Mouse (Mus musculus): ENCODE measurements around the gene Hist1h4i. TPM values are rescaled to one million over a fixed set of nuclear protein-coding genes. Genes with fewer than 3 reads are reported as not detected.

Hist1h4i gene
- polyA plus RNA-seq, 1 experiment from 2014 or later, result 6.8 TPM

DNA sequence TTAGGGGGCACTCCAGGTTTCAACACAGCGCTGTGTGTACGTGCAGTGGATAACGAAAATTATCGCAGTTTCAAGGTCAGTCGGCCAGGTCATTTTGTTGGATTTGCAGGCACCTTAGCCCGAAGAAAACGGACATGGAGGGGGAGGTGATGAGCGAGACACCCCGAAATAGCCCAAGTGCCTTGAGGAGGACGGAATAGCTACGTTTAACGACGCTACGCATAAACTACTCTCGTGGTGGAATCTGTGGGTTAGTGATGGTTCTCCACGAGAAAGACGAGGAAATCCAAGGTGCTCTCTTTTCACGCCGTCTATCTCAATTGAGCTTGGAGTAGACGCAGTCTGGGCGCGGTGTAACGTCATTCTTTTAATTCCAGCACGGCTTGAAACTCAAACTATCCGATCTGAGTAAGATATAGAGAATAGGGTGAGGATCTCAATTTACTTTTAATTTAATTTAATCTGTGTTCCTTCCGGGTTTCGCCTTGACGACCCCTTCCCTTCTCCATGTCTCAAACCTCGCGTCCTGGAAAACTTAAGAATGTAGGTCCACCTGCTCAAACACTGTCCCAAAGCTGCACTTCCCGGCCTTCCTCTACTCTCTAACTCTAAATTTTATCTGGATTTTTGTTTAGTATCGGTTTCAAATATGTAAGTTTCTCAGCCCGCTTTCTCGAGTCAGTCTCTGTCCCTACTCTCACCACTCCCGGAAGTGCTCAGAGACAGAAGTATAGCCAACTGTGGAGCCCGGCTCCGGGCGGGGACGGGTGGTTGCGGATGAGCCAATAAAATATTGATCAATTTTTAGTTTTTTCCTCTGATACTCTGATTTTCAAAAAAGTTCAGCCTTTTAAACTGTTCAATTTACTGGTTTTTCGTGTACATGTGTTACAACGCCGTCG lies 21.0 kb downstream of the Hist1h4i start:
- peak; percentile 41 for DNase-seq
- peaks cover 59% of the 10 kb centered on the region for H3K27me3 ChIP-seq (ENCODE audit: control insufficient read depth, insufficient read depth, low read length)

DNA sequence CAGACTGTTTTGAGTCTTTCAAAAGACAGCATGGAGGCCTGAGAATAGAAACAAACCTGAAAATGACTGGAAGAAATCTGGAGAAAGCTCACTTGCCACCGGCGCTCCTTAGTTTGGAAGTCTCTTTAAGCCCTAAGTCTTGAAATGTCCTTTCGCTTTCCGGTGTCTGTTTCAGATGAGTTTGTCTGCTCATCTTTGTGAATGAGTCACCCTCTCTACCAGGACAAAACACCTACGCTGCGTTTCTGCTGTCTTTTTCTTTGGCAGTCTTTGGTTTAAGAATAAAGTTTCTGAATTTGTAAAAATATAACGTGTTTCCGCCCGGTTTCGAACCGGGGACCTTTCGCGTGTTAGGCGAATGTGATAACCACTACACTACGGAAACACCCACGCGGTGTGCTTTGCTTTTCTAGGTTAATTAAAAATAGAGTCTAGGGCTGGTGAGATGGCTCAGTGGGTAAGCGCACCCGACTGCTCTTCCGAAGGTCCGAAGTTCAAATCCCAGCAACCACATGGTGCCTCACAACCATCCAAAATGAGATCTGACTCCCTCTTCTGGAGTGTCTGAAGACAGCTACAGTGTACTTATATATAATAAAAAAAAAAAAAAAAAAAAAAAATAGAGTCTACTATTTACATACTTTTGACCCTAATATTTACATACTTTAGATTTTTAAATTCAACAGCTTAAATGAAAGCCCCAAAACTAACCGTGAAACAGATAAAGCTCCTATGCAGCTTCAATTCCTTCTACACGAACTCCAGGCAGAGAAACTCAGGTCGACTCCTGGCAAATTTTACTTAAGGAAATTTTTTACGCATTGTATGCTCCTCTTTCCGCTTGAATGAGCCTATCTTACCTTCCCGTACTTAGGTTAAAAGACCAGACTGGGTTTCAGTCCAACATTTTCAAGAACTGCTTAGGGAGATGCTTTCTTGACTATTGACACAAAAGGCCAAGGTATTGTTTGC lies 25.4 kb downstream of the Hist1h4i start:
- 16% methylated on average over 27 of the region's 27 CpGs for WGBS
- Histone ChIP-seq H3K4me3 (replicated peaks; ENCODE audit: low read depth, low read length) (no peak overlapping the region), H3K9me3 (ENCODE audit: control insufficient read depth, low read length) (0 out of 2 replicates have a peak, but pooled peaks cover 3% of the 10 kb centered on the region), H3K9ac (replicated peaks; ENCODE audit: low read length) (no peak overlapping the region), H3K27ac (replicated peaks; ENCODE audit: low read depth, low read length) (no peak overlapping the region), H3K36me3 (ENCODE audit: control insufficient read depth, insufficient read depth, low read length) (no peaks in the 10 kb centered on the region), H3K27me3 (ENCODE audit: control insufficient read depth, insufficient read depth, low read length) (peaks cover 85% of the 10 kb centered on the region), H3K4me2 (ENCODE audit: low read length) (no peak overlapping the region), H3K4me1 (ENCODE audit: control insufficient read depth, insufficient read depth, low read length) (peaks cover 6% of the 10 kb centered on the region; the same call in 1 of the 2 replicates)
- ATAC-seq (ENCODE audit: low FRiP score, low TSS enrichment), result no peak
- DNase-seq, result peak; percentile 79

More for the DNA sequence above, 21.0 kb downstream of the Hist1h4i start:
- peaks cover 6% of the 10 kb centered on the region; the same call in 1 of the 2 replicates for H3K4me1 ChIP-seq (ENCODE audit: control insufficient read depth, insufficient read depth, low read length)
- no peak overlapping the region for H3K27ac ChIP-seq (replicated peaks; ENCODE audit: low read depth, low read length)
- WGBS, result under 1% methylated on average over 44 of the region's 44 CpGs
- H3K4me2 ChIP-seq (ENCODE audit: low read length), result peak overlapping the region; percentile 58
- 0 out of 2 replicates have a peak, but pooled peaks cover 1% of the 10 kb centered on the region for H3K9me3 ChIP-seq (ENCODE audit: control insufficient read depth, low read length)
- 0 out of 2 replicates have a peak overlapping the region, but pooled peaks have one; percentile 21 for H3K9ac ChIP-seq (replicated peaks; ENCODE audit: low read length)
- peak overlapping the region; percentile 33 for H3K4me3 ChIP-seq (replicated peaks; ENCODE audit: low read depth, low read length)
- H3K36me3 ChIP-seq (ENCODE audit: control insufficient read depth, insufficient read depth, low read length), result no peaks in the 10 kb centered on the region
- ATAC-seq (ENCODE audit: low FRiP score, low TSS enrichment), result no peak

DNA sequence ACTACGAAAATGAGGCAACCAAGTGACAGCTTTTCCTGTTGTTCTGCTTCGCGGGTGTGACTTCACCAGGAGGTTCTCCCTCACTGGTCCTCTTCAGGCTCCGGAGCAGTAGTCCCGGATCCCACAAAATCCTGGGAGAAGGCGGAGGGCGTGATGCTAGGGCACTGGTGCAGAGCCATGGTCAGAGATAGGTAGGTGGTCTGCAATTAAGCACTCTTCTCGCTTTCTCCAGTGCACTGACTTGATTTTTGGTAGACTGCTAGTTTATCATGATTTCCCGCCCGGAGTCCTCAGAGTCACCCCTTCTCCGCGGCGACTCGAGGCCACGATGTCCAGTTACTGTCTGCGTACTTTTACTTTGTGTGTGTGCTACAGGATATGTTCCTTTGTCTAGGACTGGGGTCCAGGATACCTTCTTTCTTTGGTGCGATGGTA lies 26.7 kb downstream of the Hist1h4i start:
- Histone ChIP-seq H3K27me3 (ENCODE audit: control insufficient read depth, insufficient read depth, low read length) (peaks cover 86% of the 10 kb centered on the region), H3K36me3 (ENCODE audit: control insufficient read depth, insufficient read depth, low read length) (no peaks in the 10 kb centered on the region), H3K9me3 (ENCODE audit: control insufficient read depth, low read length) (0 out of 2 replicates have a peak, but pooled peaks cover 3% of the 10 kb centered on the region), H3K27ac (replicated peaks; ENCODE audit: low read depth, low read length) (no peak overlapping the region), H3K9ac (replicated peaks; ENCODE audit: low read length) (no peak overlapping the region), H3K4me2 (ENCODE audit: low read length) (0 out of 2 replicates have a peak overlapping the region, but pooled peaks have one; percentile 2), H3K4me1 (ENCODE audit: control insufficient read depth, insufficient read depth, low read length) (no peaks in the 10 kb centered on the region), H3K4me3 (replicated peaks; ENCODE audit: low read depth, low read length) (no peak overlapping the region)
- DNase-seq, result no peak
- 17% methylated on average over 17 of the region's 17 CpGs for WGBS
- ATAC-seq (ENCODE audit: low FRiP score, low TSS enrichment), result no peak

DNA sequence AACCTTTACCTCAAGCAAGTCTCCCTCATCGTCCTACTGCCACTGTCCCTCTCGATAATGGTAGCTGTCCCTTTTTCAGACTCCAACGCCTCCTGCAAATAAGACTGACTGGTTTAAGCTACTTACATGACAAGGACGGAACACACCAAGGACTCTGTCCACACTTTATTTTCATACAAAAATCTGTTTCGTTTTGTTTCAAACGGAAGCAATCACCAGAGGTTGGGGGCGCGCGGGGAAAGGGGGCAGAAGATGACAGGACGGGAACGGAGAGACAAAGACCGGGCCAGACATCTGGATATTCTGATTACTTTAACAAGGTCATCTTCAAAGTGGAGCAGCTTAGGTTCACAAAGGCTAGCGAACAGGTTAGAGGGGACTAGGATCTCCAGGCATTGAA lies 27.4 kb downstream of the Hist1h4i start:
- H3K4me2 ChIP-seq (ENCODE audit: low read length), result no peak overlapping the region
- WGBS, result 18% methylated on average over 13 of the region's 13 CpGs
- ATAC-seq (ENCODE audit: low FRiP score, low TSS enrichment), result no peak

DNA sequence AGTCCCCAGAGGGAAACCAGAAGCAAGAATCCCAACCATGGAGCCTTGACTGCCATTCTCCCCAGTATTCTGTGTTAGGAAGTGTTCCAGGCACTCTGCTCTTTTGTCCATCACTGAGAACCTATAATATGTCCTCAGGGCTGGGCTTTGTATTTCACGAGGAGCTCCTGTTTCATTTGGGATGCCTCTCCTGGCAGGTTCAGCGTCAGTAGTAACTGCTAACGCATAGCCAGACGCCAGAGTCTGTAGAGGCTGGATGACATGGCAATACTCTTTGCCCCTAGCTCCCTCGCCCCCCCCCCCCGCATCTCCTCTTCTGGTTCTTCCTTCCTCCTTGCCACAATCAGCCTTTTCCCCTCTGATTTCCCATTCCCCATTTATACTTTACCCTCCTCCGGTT lies 31.5 kb downstream of the Hist1h4i start, which contains the start of gene Prss16:
Gene Prss16 (minus strand): TSS at position 101 of the 400 bp plus-strand sequence.
- WGBS, result 41% methylated on average over 7 of the region's 7 CpGs
- ATAC-seq (ENCODE audit: low FRiP score, low TSS enrichment) (no peak), DNase-seq (no peak)
- H3K4me2 ChIP-seq (ENCODE audit: low read length), result no peak within 1 kb of the TSS
- no peaks in the 10 kb centered on the region for H3K9me3 ChIP-seq (ENCODE audit: control insufficient read depth, low read length)
- H3K27ac ChIP-seq (replicated peaks; ENCODE audit: low read depth, low read length), result no peak within 1 kb of the TSS
- no peaks in the 10 kb centered on the region for H3K36me3 ChIP-seq (ENCODE audit: control insufficient read depth, insufficient read depth, low read length)
- H3K4me3 ChIP-seq (replicated peaks; ENCODE audit: low read depth, low read length), result no peak within 1 kb of the TSS
- peaks cover 93% of the 10 kb centered on the region for H3K27me3 ChIP-seq (ENCODE audit: control insufficient read depth, insufficient read depth, low read length)
- no peak within 1 kb of the TSS for H3K9ac ChIP-seq (replicated peaks; ENCODE audit: low read length)
- peaks cover 15% of the 10 kb centered on the region; the same call in 1 of the 2 replicates for H3K4me1 ChIP-seq (ENCODE audit: control insufficient read depth, insufficient read depth, low read length)

More for the DNA sequence above, 27.4 kb downstream of the Hist1h4i start:
- H3K4me3 ChIP-seq (replicated peaks; ENCODE audit: low read depth, low read length), result no peak overlapping the region
- no peak overlapping the region for H3K27ac ChIP-seq (replicated peaks; ENCODE audit: low read depth, low read length)
- H3K9me3 ChIP-seq (ENCODE audit: control insufficient read depth, low read length), result 0 out of 2 replicates have a peak, but pooled peaks cover 3% of the 10 kb centered on the region
- H3K9ac ChIP-seq (replicated peaks; ENCODE audit: low read length), result no peak overlapping the region
- DNase-seq, result no peak
- peaks cover 86% of the 10 kb centered on the region for H3K27me3 ChIP-seq (ENCODE audit: control insufficient read depth, insufficient read depth, low read length)
- H3K4me1 ChIP-seq (ENCODE audit: control insufficient read depth, insufficient read depth, low read length), result no peaks in the 10 kb centered on the region
- no peaks in the 10 kb centered on the region for H3K36me3 ChIP-seq (ENCODE audit: control insufficient read depth, insufficient read depth, low read length)

DNA sequence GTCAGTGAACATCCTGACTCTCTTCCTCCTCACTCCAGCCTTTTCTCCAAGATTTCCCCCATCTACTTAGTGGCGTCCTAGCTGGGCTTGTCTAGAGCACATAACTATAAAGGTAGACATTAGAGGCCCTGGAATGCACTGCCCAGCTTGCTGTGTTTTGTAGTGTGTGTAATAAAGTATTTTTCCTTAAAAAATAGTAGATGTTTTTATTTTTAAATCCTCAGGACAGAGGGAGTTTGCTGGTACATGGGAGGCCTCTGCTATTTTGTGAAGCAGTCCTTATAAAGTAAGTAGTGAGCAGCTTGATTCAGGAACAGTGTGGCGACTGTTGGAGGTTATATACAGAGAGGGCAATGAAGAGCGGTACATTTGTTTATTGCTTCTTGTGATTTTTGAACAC lies 32.5 kb downstream of the Hist1h4i start:
- no peak for ATAC-seq (ENCODE audit: low FRiP score, low TSS enrichment)
- Histone ChIP-seq H3K9ac (replicated peaks; ENCODE audit: low read length) (no peak overlapping the region), H3K4me1 (ENCODE audit: control insufficient read depth, insufficient read depth, low read length) (peaks cover 15% of the 10 kb centered on the region; the same call in 1 of the 2 replicates), H3K9me3 (ENCODE audit: control insufficient read depth, low read length) (no peaks in the 10 kb centered on the region), H3K27ac (replicated peaks; ENCODE audit: low read depth, low read length) (no peak overlapping the region), H3K27me3 (ENCODE audit: control insufficient read depth, insufficient read depth, low read length) (peaks cover 93% of the 10 kb centered on the region), H3K36me3 (ENCODE audit: control insufficient read depth, insufficient read depth, low read length) (no peaks in the 10 kb centered on the region), H3K4me3 (replicated peaks; ENCODE audit: low read depth, low read length) (no peak overlapping the region), H3K4me2 (ENCODE audit: low read length) (no peak overlapping the region)
- WGBS, result 77% methylated on average over 3 of the region's 3 CpGs
- DNase-seq, result no peak

DNA sequence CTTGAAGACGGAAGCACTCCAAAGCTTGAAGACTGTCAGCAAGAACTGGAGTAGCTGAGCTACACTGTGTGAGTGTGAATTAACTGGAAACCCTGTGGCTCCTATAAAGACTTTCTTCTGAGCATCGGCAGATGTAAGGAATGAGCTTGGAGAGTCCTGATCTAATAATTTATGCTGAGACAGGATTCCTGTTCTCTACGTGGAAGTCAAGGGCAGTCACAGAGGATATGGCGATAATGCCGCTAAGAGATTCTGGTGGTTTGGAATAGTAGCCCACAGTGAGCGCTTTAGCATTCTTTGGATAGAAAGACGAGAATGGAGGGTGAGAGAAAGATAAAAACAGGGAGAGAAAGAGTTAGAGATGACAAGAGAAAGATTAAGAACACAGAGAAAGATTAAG lies 33.3 kb downstream of the Hist1h4i start:
- Histone ChIP-seq H3K27me3 (ENCODE audit: control insufficient read depth, insufficient read depth, low read length) (peaks cover 95% of the 10 kb centered on the region), H3K4me2 (ENCODE audit: low read length) (no peak overlapping the region), H3K36me3 (ENCODE audit: control insufficient read depth, insufficient read depth, low read length) (no peaks in the 10 kb centered on the region), H3K27ac (replicated peaks; ENCODE audit: low read depth, low read length) (no peak overlapping the region), H3K4me1 (ENCODE audit: control insufficient read depth, insufficient read depth, low read length) (peaks cover 15% of the 10 kb centered on the region; the same call in 1 of the 2 replicates), H3K9me3 (ENCODE audit: control insufficient read depth, low read length) (no peaks in the 10 kb centered on the region), H3K4me3 (replicated peaks; ENCODE audit: low read depth, low read length) (no peak overlapping the region), H3K9ac (replicated peaks; ENCODE audit: low read length) (no peak overlapping the region)
- ATAC-seq (ENCODE audit: low FRiP score, low TSS enrichment) (no peak), DNase-seq (no peak)
- WGBS, result 57% methylated on average over 7 of the region's 7 CpGs

DNA sequence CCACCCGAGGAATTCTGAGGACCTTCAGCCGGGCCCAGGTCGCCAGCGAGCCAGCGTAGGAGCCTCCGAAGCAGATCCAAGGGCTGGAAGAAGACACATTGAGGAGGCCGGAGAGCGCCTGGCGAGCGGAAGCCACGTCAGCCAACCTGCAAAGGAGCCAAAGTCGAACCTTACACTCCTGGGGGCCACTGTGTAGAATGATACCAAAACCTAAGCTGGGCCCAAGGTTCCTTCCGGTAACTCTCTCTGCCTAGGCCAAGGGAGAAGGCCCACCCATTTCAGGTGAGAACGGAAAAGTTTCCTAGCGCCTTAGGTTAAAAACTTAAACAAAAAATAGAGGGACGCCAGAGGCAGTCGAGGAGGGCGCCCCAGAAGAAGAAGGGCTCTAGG lies 34.0 kb downstream of the Hist1h4i start:
- DNase-seq, result no peak
- WGBS, result 2% methylated on average over 18 of the region's 18 CpGs
- Histone ChIP-seq H3K9ac (replicated peaks; ENCODE audit: low read length) (no peak overlapping the region), H3K27me3 (ENCODE audit: control insufficient read depth, insufficient read depth, low read length) (peaks cover 95% of the 10 kb centered on the region), H3K4me1 (ENCODE audit: control insufficient read depth, insufficient read depth, low read length) (peaks cover 15% of the 10 kb centered on the region; the same call in 1 of the 2 replicates), H3K27ac (replicated peaks; ENCODE audit: low read depth, low read length) (no peak overlapping the region), H3K4me2 (ENCODE audit: low read length) (peak overlapping the region; percentile 73), H3K36me3 (ENCODE audit: control insufficient read depth, insufficient read depth, low read length) (no peaks in the 10 kb centered on the region), H3K4me3 (replicated peaks; ENCODE audit: low read depth, low read length) (peak overlapping the region; percentile 36), H3K9me3 (ENCODE audit: control insufficient read depth, low read length) (no peaks in the 10 kb centered on the region)
- ATAC-seq (ENCODE audit: low FRiP score, low TSS enrichment), result no peak
